Mouse (Mus musculus) small intestine, adult 2 months (tissue): ENCODE results near the gene Rdh16f2.

Experiments used
- CTCF ChIP-seq: fragments of 200-500 bp; IDR thresholded peaks from 2 replicates; pipeline ENCODE4 v1.5.1; 2012; ENCODE audit warnings: low read depth, mild to moderate bottlenecking, control low read depth, inconsistent platforms, low read length, moderate library complexity, mixed read lengths; ENCODE audit not compliant: insufficient replicate concordance, insufficient read length; ENCODE audit errors: extremely low read depth
- POLR2A ChIP-seq: fragments of 200-500 bp; IDR thresholded peaks from 2 replicates; pipeline ENCODE4 v1.6.1; 2012; ENCODE audit warnings: low read depth, mild to moderate bottlenecking, control low read depth, inconsistent platforms, low read length, moderate library complexity

- no peak for TF ChIP-seq CTCF
- no peak for TF ChIP-seq POLR2A
Observed at GRCm38 (mm10) chr10:127856376-127856775, 9.9 kb upstream of the Rdh16f2 start.
